Mouse (Mus musculus) myocyte (in vitro differentiated cells): Measurements from ENCODE around the gene Pycr1. TPM values are rescaled to one million over a fixed set of nuclear protein-coding genes. Genes with fewer than 3 reads are reported as not detected.
A peak's percentile ranks its signal among the peaks of the same experiment; 100 is the strongest.

ENCODE experiments used
- H3K27me3 ChIP-seq: one replicate; pipeline ENCODE4 v1.6.1; 2011; ENCODE audit not compliant: control insufficient read depth, insufficient read depth, insufficient read length
- H3K36me3 ChIP-seq: one replicate; pipeline ENCODE4 v1.6.1; 2011; ENCODE audit not compliant: control insufficient read depth, insufficient read depth
- H3K4me2 ChIP-seq: one replicate; pipeline ENCODE4 v1.6.1; 2011; ENCODE audit warnings: low read depth, control low read depth
- H3K4me3 ChIP-seq: one replicate; pipeline ENCODE4 v1.5.1; 2011; ENCODE audit warnings: mild to moderate bottlenecking, control low read depth, moderate library complexity
- H3K79me2 ChIP-seq: one replicate; pipeline ENCODE4 v1.6.1; 2011; ENCODE audit not compliant: control insufficient read depth, insufficient read depth
- H3ac ChIP-seq: one replicate; pipeline ENCODE4 v1.6.1; 2011; ENCODE audit not compliant: control insufficient read depth, insufficient read length
- CEBPB ChIP-seq: IDR thresholded peaks from 2 replicates; pipeline ENCODE4 v1.6.1; 2011; ENCODE audit warnings: mild to moderate bottlenecking, moderate library complexity; ENCODE audit not compliant: poor library complexity, insufficient read depth, severe bottlenecking
- E2F4 ChIP-seq: IDR thresholded peaks from one replicate; pipeline ENCODE4 v1.6.1; 2011; ENCODE audit warnings: mild to moderate bottlenecking, control low read depth, moderate library complexity; ENCODE audit not compliant: insufficient read depth
- MAX ChIP-seq: IDR thresholded peaks from one replicate; pipeline ENCODE4 v1.6.1; 2011; ENCODE audit warnings: low read depth, mild to moderate bottlenecking, control low read depth
- MYOD1 ChIP-seq, 3 experiments: IDR thresholded peaks; one replicate each; pipeline ENCODE4 v1.6.1; 2011; ENCODE audit warnings: control low read depth in 2 of 3, low read depth in 2 of 3, mild to moderate bottlenecking in 2 of 3, moderate library complexity in 1 of 3; ENCODE audit not compliant: insufficient read length in 2 of 3, control insufficient read depth in 1 of 3
- MYOG ChIP-seq, 3 experiments: IDR thresholded peaks; one replicate each; pipeline ENCODE4 v1.6.1; 2011; ENCODE audit warnings: control low read depth in 2 of 3, low read depth in 2 of 3, mild to moderate bottlenecking in 2 of 3; ENCODE audit not compliant: insufficient read length in 2 of 3, control insufficient read depth in 1 of 3, insufficient read depth in 1 of 3
- POLR2A ChIP-seq: IDR thresholded peaks from one replicate; pipeline ENCODE4 v1.6.1; 2011; ENCODE audit warnings: low read depth, mild to moderate bottlenecking, control low read depth, moderate library complexity; ENCODE audit not compliant: insufficient read length
- POLR2AphosphoS2 ChIP-seq: IDR thresholded peaks from one replicate; pipeline ENCODE4 v1.6.1; 2011; ENCODE audit warnings: low read depth, control low read depth; ENCODE audit not compliant: insufficient read length
- REST ChIP-seq: IDR thresholded peaks from one replicate; pipeline ENCODE4 v1.6.1; 2011; ENCODE audit warnings: mild to moderate bottlenecking, control low read depth, moderate library complexity; ENCODE audit not compliant: insufficient read depth, insufficient read length
- SRF ChIP-seq: IDR thresholded peaks from one replicate; pipeline ENCODE4 v1.6.1; 2011; ENCODE audit warnings: low read depth; ENCODE audit not compliant: control insufficient read depth, insufficient read length
- TCF12 ChIP-seq: IDR thresholded peaks from one replicate; pipeline ENCODE4 v1.6.1; 2011; ENCODE audit warnings: mild to moderate bottlenecking, control low read depth; ENCODE audit not compliant: poor library complexity, insufficient read depth, severe bottlenecking
- TCF3 ChIP-seq: IDR thresholded peaks from one replicate; pipeline ENCODE4 v1.6.1; 2011; ENCODE audit warnings: low read depth, control low read depth; ENCODE audit not compliant: insufficient read length
- USF1 ChIP-seq: IDR thresholded peaks from one replicate; pipeline ENCODE4 v1.6.1; 2011; ENCODE audit warnings: low read depth, mild to moderate bottlenecking, control low read depth, moderate library complexity
- polyA plus RNA-seq: library from polyadenylated mRNA; unstranded; fragments of >200 nt; fragmentation: generic; extraction: Trizol; gene quantifications from one replicate; pipeline ENCODE4 v1.2.1, GENCODE M21; 2012; ENCODE audit warnings: missing spikeins

The Pycr1 gene
- polyA plus RNA-seq, 1 experiment, result 56.9 TPM

DNA sequence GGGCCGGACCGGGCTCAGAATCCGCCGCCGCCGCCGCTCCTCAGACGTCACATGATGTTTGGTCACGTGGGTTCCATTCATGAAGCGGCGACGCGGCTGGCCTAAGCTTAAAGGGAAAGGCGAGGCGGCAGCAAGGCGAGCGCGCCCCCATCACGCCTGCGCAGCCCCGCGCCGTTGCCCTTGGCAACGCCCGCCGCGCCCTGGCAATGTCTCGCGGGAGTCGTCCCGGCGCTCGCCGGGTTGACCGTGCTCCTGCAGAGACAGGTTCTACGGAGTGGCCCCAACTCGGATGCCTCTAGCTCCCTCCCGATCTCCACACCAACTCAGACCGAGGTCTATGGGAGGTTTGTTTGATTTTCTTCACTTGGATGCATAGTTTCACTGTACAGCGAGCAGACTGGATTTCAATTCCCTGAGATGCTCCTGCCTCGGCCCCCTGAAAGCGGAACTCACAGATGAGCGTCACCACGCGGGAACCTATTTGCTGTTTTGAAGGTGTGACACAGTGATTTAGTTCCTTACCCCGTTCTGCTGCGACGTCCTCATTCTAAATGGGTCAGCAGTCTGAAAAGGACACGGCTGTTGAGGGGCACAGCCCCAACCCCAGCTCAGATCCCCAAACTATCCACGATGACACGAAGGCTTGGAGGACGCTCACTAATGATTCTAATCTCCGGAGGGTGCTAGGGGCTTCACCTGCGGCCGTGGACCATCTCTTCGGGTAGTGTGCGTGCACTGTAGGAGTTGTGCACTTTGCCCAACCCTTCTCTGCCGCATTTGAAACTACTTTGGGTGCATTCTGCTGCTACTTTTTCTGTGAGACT lies 9.8 kb downstream of the Pycr1 start, which contains the start of gene Mafg:
Gene Mafg (minus strand): TSS at position 81 of the 824 bp plus-strand sequence.
- Histone ChIP-seq H3K79me2 (peaks cover 41% of the 10 kb centered on the region), H3K36me3 (no peaks in the 10 kb centered on the region), H3K4me2 (peak within 1 kb of the TSS; percentile 94), H3K4me3 (peak within 1 kb of the TSS; percentile 68), H3K27me3 (no peaks in the 10 kb centered on the region), H3ac (peak within 1 kb of the TSS; percentile 89)
- TF ChIP-seq SRF, result peak; percentile 25
- no peak for TF ChIP-seq MAX
- TF ChIP-seq MYOD1 (IDR thresholded peaks at IDR 0.05; ENCODE audit: control insufficient read depth in 1 of 3, insufficient read length in 2 of 3, low read depth in 2 of 3), result peak in 1 of 3 experiments; percentile 39
- no peak for TF ChIP-seq MYOG (IDR thresholded peaks at IDR 0.05; ENCODE audit: control insufficient read depth in 1 of 3, insufficient read depth in 1 of 3, insufficient read length in 2 of 3, low read depth in 2 of 3)
- TF ChIP-seq TCF12, result no peak
- TF ChIP-seq E2F4, result no peak
- no peak for TF ChIP-seq CEBPB
- TF ChIP-seq TCF3, result no peak
- peak; percentile 90 for TF ChIP-seq USF1
- no peak for TF ChIP-seq REST
- peak; percentile 52 for TF ChIP-seq POLR2A
- TF ChIP-seq POLR2AphosphoS2, result peak; percentile 84

- H3K36me3 ChIP-seq, result peaks cover 7% of the 10 kb centered on the region
- H3K27me3 ChIP-seq, result no peaks in the 10 kb centered on the region
- peaks cover 50% of the 10 kb centered on the region for H3K79me2 ChIP-seq
- peak overlapping the region; percentile 94 for H3K4me2 ChIP-seq
- TF ChIP-seq MYOD1 (IDR thresholded peaks at IDR 0.05; ENCODE audit: control insufficient read depth in 1 of 3, insufficient read length in 2 of 3, low read depth in 2 of 3) (peak in 1 of 3 experiments; percentile 1), CEBPB (no peak), POLR2AphosphoS2 (peak; percentile 69), POLR2A (peak; percentile 38)
- H3ac ChIP-seq, result peak overlapping the region; percentile 89
- peak overlapping the region; percentile 68 for H3K4me3 ChIP-seq
Measured at GRCm38 (mm10) chr11:120632559-120633519, 10.7 kb downstream of the Pycr1 start.

GRCm38 (mm10) chr11:120631726-120632448 lies 11.7 kb downstream of the Pycr1 start:
- Histone ChIP-seq H3K4me2 (peak overlapping the region; percentile 94), H3ac (peak overlapping the region; percentile 89), H3K79me2 (peaks cover 59% of the 10 kb centered on the region), H3K27me3 (no peaks in the 10 kb centered on the region), H3K36me3 (peaks cover 14% of the 10 kb centered on the region), H3K4me3 (peak overlapping the region; percentile 68)
- TF ChIP-seq E2F4, result no peak
- TF ChIP-seq SRF, result no peak
- TF ChIP-seq MYOD1 (IDR thresholded peaks at IDR 0.05; ENCODE audit: control insufficient read depth in 1 of 3, insufficient read length in 2 of 3, low read depth in 2 of 3), result no peak
- no peak for TF ChIP-seq MYOG (IDR thresholded peaks at IDR 0.05; ENCODE audit: control insufficient read depth in 1 of 3, insufficient read depth in 1 of 3, insufficient read length in 2 of 3, low read depth in 2 of 3)
- no peak for TF ChIP-seq TCF12
- TF ChIP-seq TCF3, result no peak
- no peak for TF ChIP-seq POLR2A
- TF ChIP-seq MAX, result no peak
- no peak for TF ChIP-seq POLR2AphosphoS2
- no peak for TF ChIP-seq CEBPB
- TF ChIP-seq USF1, result no peak
- TF ChIP-seq REST, result no peak

DNA sequence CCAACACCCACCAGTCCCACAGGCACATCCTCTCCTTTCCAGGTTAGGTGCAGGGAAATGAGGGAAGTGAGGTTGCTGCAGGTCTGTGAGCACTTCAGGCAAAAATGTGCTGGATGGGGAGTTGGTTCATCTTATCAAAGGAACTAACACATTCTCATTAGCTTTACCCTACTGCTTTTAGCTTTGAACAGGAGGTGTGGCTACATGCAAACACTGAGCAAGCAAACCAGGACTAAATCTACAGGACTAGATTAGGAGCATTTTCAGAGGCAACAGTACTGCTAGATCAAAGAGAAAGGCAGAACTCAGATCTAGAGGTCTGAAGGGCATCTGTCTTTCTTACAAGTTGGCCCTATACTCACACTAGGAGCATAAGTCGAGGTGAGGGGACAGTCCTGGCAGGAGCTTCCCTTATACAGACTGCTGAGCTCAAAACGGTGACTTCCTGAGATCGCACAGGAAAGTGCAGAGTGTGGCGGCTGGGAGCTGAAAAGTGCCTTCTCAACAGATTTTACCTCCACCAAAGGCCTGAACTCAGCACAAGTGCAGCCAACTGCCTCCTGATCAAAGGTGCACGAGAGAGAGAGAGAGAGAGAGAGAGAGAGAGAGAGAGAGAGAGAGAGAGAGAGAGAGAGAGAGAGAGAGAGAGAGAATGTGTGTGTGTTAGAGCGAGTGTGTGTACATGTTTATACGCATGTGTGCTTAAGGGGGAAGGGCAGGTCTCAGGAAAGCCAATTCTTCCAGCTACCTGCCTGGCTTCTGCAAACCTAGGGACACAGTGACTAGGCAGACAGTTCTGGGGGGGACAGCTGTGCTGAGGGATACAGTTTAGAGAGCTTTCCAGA lies 12.5 kb downstream of the Pycr1 start:
- Histone ChIP-seq H3K79me2 (peaks cover 67% of the 10 kb centered on the region), H3K4me3 (peak overlapping the region; percentile 68), H3K27me3 (no peaks in the 10 kb centered on the region), H3K4me2 (peak overlapping the region; percentile 94), H3ac (no peak overlapping the region), H3K36me3 (peaks cover 17% of the 10 kb centered on the region)
- no peak for TF ChIP-seq CEBPB
